Mouse (Mus musculus): ENCODE results near the gene Rufy4.

DNA sequence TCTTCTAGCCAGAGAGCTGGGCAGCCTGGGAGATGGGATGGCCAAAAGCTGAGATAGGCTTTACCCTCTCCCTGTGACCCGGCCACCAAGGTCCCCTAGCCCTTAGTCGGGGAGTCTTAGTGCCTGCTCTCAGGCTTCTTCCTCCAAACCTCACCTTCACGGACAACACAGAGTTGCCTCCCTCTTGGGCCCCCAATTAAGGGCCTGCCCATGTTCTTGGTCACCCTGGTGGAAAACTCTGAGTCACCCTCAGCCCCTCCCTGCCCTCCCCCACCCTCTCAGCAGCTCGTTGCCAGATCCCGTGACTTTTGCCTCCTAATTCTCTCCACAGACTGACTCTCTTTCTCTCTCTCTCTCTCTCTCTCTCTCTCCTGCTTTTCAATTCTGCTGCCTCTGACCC, 40.6 kb upstream of the Rufy4 start:
- no peak for TF ChIP-seq POLR2A (IDR thresholded peaks at IDR 0.05; ENCODE audit: insufficient read depth, low read depth, low read length)
- no peak for TF ChIP-seq CTCF (IDR thresholded peaks at IDR 0.05; ENCODE audit: insufficient read depth, low read depth, low read length)

Data from olfactory bulb, adult 2 months (tissue).